ENCODE assay signal across 28 mouse cellular contexts in genomic region chr2:134924143-134924655, GRCm38 (mm10).
DNase-seq lines count a peak whose midpoint lies in the region; ATAC-seq and TF ChIP-seq lines count a peak whose summit lies in the region.
"Had no signal": no experiment of that assay in that cellular context is flagged by ENCODE, and none has a peak within 500 bp of the region (broad histone marks: within the 10 kb centered on the region; RNA-seq: fewer than 3 reads in every experiment).

No protein-coding gene starts in this region.

- WGBS in forebrain, embryonic 15.5 days: 78% methylated on average over 4 of the region's 4 CpGs
- WGBS in forebrain, embryonic 12.5 days: 90% methylated on average over 4 of the region's 4 CpGs
- WGBS in intestine, embryonic 16.5 days: 83% methylated on average over 4 of the region's 4 CpGs

- no peaks in the 10 kb centered on the region for H3K9me3 ChIP-seq in forebrain, embryonic 15.5 days
- H3K9me3 ChIP-seq in forebrain, embryonic 12.5 days: no peaks in the 10 kb centered on the region
- no peaks in the 10 kb centered on the region for H3K9me3 ChIP-seq in intestine, embryonic 16.5 days (ENCODE audit: control insufficient read depth, low read length)
- H3K9me3 ChIP-seq: heart, embryonic 13.5 days; limb, embryonic 12.5 days; midbrain, embryonic 10.5 days; midbrain, embryonic 15.5 days; neural tube, embryonic 12.5 days had no signal

- 0 out of 2 replicates have a peak, but pooled peaks have one; percentile 15 for ATAC-seq in forebrain, embryonic 15.5 days (replicated peaks)
- no peak for ATAC-seq in forebrain, embryonic 12.5 days (ENCODE audit: low FRiP score)
- peak; percentile 62 for ATAC-seq in intestine, embryonic 16.5 days
- ATAC-seq: midbrain, embryonic 15.5 days; Patski had no signal

- no peaks in the 10 kb centered on the region for H3K36me3 ChIP-seq in forebrain, embryonic 15.5 days
- no peaks in the 10 kb centered on the region for H3K36me3 ChIP-seq in forebrain, embryonic 12.5 days (replicated peaks)
- H3K36me3 ChIP-seq in intestine, embryonic 16.5 days (ENCODE audit: control insufficient read depth, insufficient read depth, low read length): no peaks in the 10 kb centered on the region
- H3K36me3 ChIP-seq: heart, embryonic 13.5 days; limb, embryonic 12.5 days; midbrain, embryonic 10.5 days; midbrain, embryonic 15.5 days; neural tube, embryonic 12.5 days had no signal

- no peak for TF ChIP-seq POLR2A in brain, embryonic 14.5 days (IDR thresholded peaks at IDR 0.05; ENCODE audit: borderline replicate concordance, extremely low read depth, insufficient read depth, insufficient read length, poor library complexity, severe bottlenecking)

- H3K9ac ChIP-seq in forebrain, embryonic 15.5 days (replicated peaks): no peak overlapping the region
- no peak overlapping the region for H3K9ac ChIP-seq in forebrain, embryonic 12.5 days
- no peak overlapping the region for H3K9ac ChIP-seq in intestine, embryonic 16.5 days (ENCODE audit: low read depth, low read length)
- H3K9ac ChIP-seq: heart, embryonic 13.5 days; hindbrain, embryonic 14.5 days; limb, embryonic 12.5 days; lung, embryonic 14.5 days; midbrain, embryonic 15.5 days; neural tube, embryonic 12.5 days had no signal

- no peaks in the 10 kb centered on the region for H3K27me3 ChIP-seq in forebrain, embryonic 15.5 days
- H3K27me3 ChIP-seq in forebrain, embryonic 12.5 days: no peaks in the 10 kb centered on the region
- H3K27me3 ChIP-seq in intestine, embryonic 16.5 days (replicated peaks; ENCODE audit: control insufficient read depth, insufficient read depth, low read length): no peaks in the 10 kb centered on the region
- H3K27me3 ChIP-seq: heart, embryonic 13.5 days; limb, embryonic 12.5 days; midbrain, embryonic 15.5 days; neural tube, embryonic 12.5 days had no signal

- H3K4me2 ChIP-seq in forebrain, embryonic 15.5 days (replicated peaks): no peak overlapping the region
- H3K4me2 ChIP-seq in forebrain, embryonic 12.5 days: no peak overlapping the region
- no peak overlapping the region for H3K4me2 ChIP-seq in intestine, embryonic 16.5 days (ENCODE audit: low read depth, low read length)
- H3K4me2 ChIP-seq: heart, embryonic 13.5 days; hindbrain, embryonic 14.5 days; limb, embryonic 12.5 days; liver, embryonic 11.5 days; lung, embryonic 14.5 days; midbrain, embryonic 15.5 days; neural tube, embryonic 12.5 days had no signal

- TF ChIP-seq CTCF in layer of hippocampus, adult 2 months (conservative IDR thresholded peaks at IDR 0.05): peak; percentile 59
- no peak for TF ChIP-seq CTCF in brain, embryonic 14.5 days (IDR thresholded peaks at IDR 0.05; ENCODE audit: borderline replicate concordance, extremely low read depth, insufficient read depth, insufficient read length)

- H3K4me3 ChIP-seq in forebrain, embryonic 15.5 days: no peak overlapping the region
- H3K4me3 ChIP-seq in forebrain, embryonic 12.5 days (replicated peaks): no peak overlapping the region
- no peak overlapping the region for H3K4me3 ChIP-seq in layer of hippocampus, adult 2 months
- H3K4me3 ChIP-seq in intestine, embryonic 16.5 days (ENCODE audit: low read length): no peak overlapping the region
- H3K4me3 ChIP-seq: gastrocnemius, adult 2 months; heart, embryonic 13.5 days; limb, embryonic 12.5 days; midbrain, embryonic 10.5 days; midbrain, embryonic 15.5 days; myocyte; neural tube, embryonic 12.5 days had no signal

- H3K27ac ChIP-seq in forebrain, embryonic 15.5 days (replicated peaks): peak overlapping the region; percentile 0; the same call in 1 of the 2 replicates
- H3K27ac ChIP-seq in forebrain, embryonic 12.5 days: no peak overlapping the region
- H3K27ac ChIP-seq in layer of hippocampus, adult 2 months: no peak overlapping the region
- H3K27ac ChIP-seq in intestine, embryonic 16.5 days (ENCODE audit: low read length): no peak overlapping the region
- H3K27ac ChIP-seq: gastrocnemius, adult 2 months; heart, embryonic 13.5 days; hindbrain, embryonic 14.5 days; limb, embryonic 12.5 days; midbrain, embryonic 10.5 days; midbrain, embryonic 15.5 days; neural tube, embryonic 12.5 days had no signal

- peaks cover 33% of the 10 kb centered on the region for H3K4me1 ChIP-seq in forebrain, embryonic 15.5 days
- peaks cover 6% of the 10 kb centered on the region; the same call in 1 of the 2 replicates for H3K4me1 ChIP-seq in forebrain, embryonic 12.5 days
- H3K4me1 ChIP-seq in intestine, embryonic 16.5 days (ENCODE audit: control insufficient read depth, insufficient read depth, low read length): no peaks in the 10 kb centered on the region
- H3K4me1 ChIP-seq: limb, embryonic 12.5 days; midbrain, embryonic 15.5 days had no signal

- DNase-seq in layer of hippocampus, adult 2 months (ENCODE audit: low spot score in 2 of 2): no peak
- DNase-seq in layer of hippocampus, postnatal 14 days (ENCODE audit: low spot score in 2 of 2): no peak
- peak; percentile 50 for DNase-seq in brain, embryonic 14.5 days (ENCODE audit: low read depth)
- no peak for DNase-seq in urinary bladder, adult 2 months (ENCODE audit: low spot score)
- DNase-seq: adrenal gland, postnatal 14 days; cerebellum, adult 11-12 months; cerebellum, postnatal 14 days; gastrocnemius, adult 2 months; gastrocnemius, postnatal 36 days; heart, postnatal 10 days; kidney, adult 2 months; layer of hippocampus, adult 9-11 months; lung, embryonic 14.5 days; right cerebral cortex, adult 18-20 months; spleen, adult 18-20 months; thymus, postnatal 4 days had no signal
